18 mouse cellular contexts compared by ENCODE assay signal in genomic region chr4:54984502-54984901, GRCm38 (mm10). TPM values are rescaled to one million over a fixed set of nuclear protein-coding genes. Genes with fewer than 3 reads are reported as not detected.
"Had no signal": no experiment of that assay in that cellular context is flagged by ENCODE, and none has a peak within 500 bp of the region (broad histone marks: within the 10 kb centered on the region; RNA-seq: fewer than 3 reads in every experiment).

No protein-coding gene starts in this region.

- H3K27ac ChIP-seq: lung, embryonic 15.5 days; macrophage; midbrain, embryonic 12.5 days; neural tube, embryonic 12.5 days; stomach, embryonic 15.5 days; stomach, postnatal 0 days had no signal

- H3K4me3 ChIP-seq: lung, embryonic 15.5 days; megakaryocyte, embryonic 14.5 days; midbrain, embryonic 12.5 days; neural tube, embryonic 12.5 days; stomach, embryonic 15.5 days had no signal

- H3K27me3 ChIP-seq: lung, embryonic 15.5 days; megakaryocyte, embryonic 14.5 days; midbrain, embryonic 12.5 days; neural tube, embryonic 12.5 days; stomach, embryonic 15.5 days had no signal

- DNase-seq: liver, postnatal 0 days; lung, adult 2 months; lung, postnatal 14 days; lung, postnatal 36 days; midbrain, embryonic 14.5 days; retina, postnatal 1 day; right cerebral cortex, postnatal 14 days; thymus, adult 2 months; thymus, postnatal 25 days; thymus, postnatal 4 days had no signal

- H3K4me1 ChIP-seq: megakaryocyte, embryonic 14.5 days; stomach, embryonic 15.5 days had no signal

- H3K9me3 ChIP-seq: lung, embryonic 15.5 days; midbrain, embryonic 12.5 days; neural tube, embryonic 12.5 days; stomach, embryonic 15.5 days had no signal

- H3K36me3 ChIP-seq: lung, embryonic 15.5 days; stomach, embryonic 15.5 days had no signal

RNA-seq across cellular contexts. Expression of gene Zfp462, which starts 39.7 kb away (rescaled TPM):
- total RNA-seq: neutrophil, adult 5-6 weeks had no signal
